Mouse (Mus musculus): Measurements from ENCODE around the gene Lrsam1.

DNA sequence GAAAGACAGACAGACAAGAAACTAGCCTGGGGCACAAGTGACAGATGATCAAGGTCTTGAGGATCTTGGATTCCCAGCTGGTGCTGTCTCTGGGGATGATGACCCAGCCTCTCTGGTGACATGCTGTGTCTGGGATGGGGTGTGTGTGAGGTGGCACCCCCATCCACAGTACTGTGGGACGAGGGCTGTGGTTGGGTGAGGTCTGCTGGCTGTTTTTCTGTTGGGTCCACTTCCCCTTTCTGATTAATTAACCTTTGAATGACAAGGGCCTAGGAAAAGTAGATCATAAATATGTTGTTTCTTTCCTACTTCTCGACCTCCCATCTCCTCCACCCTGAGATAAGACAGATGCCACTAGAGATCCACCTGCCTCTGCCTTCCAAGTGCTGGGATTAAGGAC is 67.3 kb downstream of the Lrsam1 start:
- no peak for TF ChIP-seq GATA1 (IDR thresholded peaks at IDR 0.05; ENCODE audit: borderline replicate concordance, low read length)
- no peak for TF ChIP-seq CTCF (IDR thresholded peaks at IDR 0.05; ENCODE audit: low read depth, low read length)
